Mouse (Mus musculus) kidney, adult 11 months (tissue): ENCODE data around the gene Ppp1r14b.
A peak's percentile ranks its signal among the peaks of the same experiment; 100 is the strongest.

ENCODE experiments used
- DNase-seq: peaks from one replicate; pipeline ENCODE4 v3.0.0; 2022

Gene Ppp1r14b

DNA sequence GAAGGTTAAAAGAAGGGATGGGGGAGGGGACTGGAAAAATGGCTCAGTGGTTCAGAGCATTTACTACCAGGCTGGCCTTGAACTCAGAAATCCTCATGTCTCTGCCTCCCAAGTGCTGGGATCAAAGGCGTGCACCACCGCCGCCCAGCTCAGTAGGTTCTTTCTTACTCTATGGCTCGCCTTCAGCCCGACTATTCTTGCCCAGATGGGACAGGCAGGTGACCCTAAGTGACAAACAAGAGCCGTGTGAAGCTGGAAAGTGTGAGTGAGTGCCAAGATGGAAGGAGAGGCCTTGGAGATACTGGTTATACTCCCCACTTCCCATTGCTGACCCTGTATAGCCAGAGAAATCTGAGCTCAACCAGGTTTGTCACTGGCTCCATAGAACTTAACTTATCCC, 31.1 kb upstream of the Ppp1r14b start:
- no peak for DNase-seq

GRCm38 (mm10) chr19:6947742-6948141, 27.0 kb upstream of the Ppp1r14b start:
- no peak for DNase-seq

DNA sequence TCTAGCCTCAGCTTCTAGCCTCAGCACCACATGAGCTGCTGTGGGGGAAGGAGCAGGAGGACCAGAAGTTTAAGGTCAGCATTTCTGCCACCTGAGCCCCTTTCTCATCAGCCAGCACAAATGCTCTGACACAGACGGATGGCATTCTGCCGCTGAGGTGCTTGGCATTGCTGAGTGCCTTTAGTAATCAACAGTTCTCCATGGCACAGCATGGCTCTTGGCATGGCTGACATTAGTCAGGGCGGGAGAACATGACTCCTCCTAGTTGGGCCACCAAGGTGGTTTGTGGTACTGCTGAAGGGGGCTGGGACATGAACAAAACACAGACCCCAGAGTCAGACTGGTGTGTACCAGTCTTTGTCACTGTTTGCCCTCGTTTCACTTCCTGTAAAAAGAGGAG, 26.6 kb upstream of the Ppp1r14b start:
- no peak for DNase-seq

GRCm38 (mm10) chr19:6949532-6949931, 25.2 kb upstream of the Ppp1r14b start:
- no peak for DNase-seq

DNA sequence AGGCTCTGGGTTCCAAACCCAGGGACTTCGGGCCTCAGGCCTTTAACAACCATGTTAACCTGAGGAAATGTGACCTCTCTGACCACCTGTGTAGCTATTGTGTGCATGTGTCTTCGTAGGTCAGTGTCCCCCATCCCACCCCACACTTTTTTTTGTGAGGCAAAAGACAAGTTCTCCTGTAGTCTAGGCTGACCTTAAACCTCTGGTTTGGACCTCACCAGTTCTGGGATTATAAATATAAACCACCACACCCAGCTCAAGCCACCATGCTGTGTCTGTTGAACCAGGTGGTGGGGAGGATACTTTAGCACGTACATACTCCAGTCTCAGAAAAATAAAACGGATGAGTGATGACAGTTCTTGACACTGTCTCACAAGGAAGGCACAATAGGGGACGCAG, 24.8 kb upstream of the Ppp1r14b start:
- DNase-seq, result no peak

DNA sequence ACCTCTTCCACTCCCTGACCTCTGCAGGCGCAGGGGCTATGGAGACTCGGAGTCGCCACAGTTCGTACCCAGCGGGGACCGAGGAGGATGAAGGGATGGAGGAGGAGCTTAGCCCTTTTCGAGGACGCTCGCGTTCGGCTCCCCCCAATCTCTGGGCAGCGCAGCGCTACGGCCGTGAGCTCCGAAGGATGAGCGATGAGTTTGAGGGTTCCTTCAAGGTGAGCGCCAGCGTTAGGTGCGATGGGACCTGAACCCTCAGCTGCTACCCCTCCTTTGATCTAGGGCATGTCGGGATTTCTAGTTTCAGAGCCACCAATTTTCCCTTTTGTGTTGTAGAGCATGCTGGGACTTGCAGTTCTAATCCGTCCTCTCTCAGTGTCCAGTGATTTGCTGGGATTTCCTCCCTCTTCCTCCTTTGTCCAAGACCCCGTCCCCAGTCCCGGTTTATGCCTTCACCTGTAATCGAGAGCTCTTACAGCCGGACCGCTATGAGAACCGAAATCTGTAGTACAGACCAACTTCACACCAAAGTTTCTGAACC, 24.1 kb upstream of the Ppp1r14b start:
- peak; percentile 71 for DNase-seq

DNA sequence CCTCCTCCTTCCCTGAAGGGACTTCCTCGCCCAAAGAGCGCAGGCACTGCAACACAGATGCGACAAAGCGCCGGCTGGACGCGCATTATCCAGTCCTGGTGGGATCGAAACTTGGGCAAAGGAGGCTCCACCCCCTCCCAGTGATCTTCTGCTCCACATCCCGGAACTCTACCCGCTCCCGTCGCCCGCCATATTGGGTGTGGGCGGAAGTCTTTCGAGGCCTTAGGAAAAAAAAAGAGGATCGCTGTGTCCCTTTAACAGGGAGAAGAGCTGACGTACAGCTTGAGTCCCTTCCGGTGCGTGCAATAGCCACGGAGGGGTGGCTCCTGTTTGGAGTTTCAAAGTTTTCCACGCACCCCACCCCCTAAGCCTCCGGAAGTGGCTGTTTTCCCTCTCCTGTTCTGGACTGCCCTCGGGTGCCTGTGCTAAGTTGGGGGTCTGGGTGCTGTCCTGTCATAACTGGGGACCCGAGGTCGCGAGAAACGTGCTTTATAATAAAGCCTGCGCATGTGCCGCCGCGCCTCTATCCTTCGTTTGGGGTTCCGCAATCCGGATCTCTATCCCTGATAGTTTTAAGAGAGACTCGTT, 23.3 kb upstream of the Ppp1r14b start:
- DNase-seq, result peak; percentile 98

GRCm38 (mm10) chr19:6951994-6952711, 22.6 kb upstream of the Ppp1r14b start:
- peak; percentile 92 for DNase-seq

DNA sequence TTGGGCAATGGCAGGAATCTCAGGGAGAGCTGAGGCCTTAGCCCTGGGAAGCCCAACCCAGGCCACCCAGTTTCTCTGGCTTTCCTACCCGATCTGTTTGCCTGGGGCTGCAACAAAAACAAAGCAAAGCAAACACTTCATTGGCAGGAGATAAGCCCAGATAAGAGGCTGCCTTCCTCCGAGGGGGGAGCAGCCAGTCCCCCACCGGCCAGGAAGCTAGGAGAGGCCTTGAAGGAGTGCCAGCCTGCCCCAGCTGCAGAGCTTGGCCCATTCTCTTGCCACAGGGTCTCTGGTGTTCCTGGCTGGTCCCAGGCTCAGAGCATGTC, 22.1 kb upstream of the Ppp1r14b start:
- DNase-seq, result peak; percentile 74

GRCm38 (mm10) chr19:6954046-6954445, 20.7 kb upstream of the Ppp1r14b start:
- peak; percentile 65 for DNase-seq

DNA sequence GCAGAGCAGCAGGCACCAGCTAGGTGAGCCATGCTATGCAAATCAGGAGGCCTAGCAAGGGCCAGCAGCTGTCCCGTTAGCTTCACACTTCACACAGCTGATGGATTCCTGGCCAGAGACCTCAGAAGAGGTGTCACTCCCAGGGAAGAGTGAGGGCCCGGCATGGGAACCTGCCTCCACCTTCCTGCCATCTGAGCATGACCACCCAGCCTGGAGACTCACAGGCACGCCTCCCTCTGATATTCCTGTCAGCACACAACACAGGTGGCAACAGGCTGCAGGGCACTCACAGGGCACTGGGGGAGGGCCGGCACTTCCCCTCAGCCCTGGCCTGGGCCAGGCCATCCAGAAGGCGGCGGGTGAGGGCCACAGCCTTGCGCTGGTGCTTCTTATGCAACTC, 19.3 kb upstream of the Ppp1r14b start:
- DNase-seq, result no peak

- no peak for DNase-seq
These were observed 18.3 kb upstream of the Ppp1r14b start for GRCm38 (mm10) chr19:6956461-6956860.

DNA sequence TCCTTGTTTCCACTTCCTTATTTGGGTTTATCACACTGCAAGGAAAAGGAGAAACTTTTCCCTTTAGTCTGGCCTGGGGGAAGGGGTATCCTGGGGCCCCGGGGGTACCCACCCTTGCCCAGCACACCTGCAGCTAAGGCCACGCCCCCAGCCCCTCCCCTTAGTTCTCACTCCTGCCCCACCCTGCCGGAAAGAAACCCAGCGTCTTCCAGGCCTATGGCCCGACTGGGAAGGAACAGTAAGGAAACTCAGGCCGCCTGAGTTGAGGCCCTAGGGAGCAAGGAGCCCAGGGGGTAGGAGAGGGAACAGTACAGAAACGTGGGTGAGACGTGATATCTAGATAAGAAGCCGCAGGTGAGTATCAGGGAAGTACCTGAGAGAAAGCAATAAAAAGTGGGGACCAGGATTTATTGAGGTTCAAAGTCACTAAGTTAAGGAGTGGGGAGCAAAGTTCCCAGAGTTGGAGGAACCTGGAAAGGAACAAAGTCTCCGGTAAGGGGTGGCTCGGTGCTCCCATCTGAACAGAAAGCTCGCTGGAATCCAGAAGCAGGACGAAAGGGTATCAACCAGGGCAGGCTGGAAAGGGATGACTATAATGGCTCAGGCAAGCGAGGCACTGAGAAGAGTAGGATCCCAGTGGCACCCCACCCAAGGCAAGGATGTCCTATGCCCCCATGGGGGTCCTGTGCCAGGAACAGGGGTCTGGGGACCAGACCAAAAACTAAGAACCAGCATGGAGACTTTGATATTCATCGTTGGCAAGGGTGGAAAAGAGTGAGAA, 6.1 kb upstream of the Ppp1r14b start:
- no peak for DNase-seq

- DNase-seq, result no peak
These were observed 5.5 kb upstream of the Ppp1r14b start for GRCm38 (mm10) chr19:6969291-6969664.

DNA sequence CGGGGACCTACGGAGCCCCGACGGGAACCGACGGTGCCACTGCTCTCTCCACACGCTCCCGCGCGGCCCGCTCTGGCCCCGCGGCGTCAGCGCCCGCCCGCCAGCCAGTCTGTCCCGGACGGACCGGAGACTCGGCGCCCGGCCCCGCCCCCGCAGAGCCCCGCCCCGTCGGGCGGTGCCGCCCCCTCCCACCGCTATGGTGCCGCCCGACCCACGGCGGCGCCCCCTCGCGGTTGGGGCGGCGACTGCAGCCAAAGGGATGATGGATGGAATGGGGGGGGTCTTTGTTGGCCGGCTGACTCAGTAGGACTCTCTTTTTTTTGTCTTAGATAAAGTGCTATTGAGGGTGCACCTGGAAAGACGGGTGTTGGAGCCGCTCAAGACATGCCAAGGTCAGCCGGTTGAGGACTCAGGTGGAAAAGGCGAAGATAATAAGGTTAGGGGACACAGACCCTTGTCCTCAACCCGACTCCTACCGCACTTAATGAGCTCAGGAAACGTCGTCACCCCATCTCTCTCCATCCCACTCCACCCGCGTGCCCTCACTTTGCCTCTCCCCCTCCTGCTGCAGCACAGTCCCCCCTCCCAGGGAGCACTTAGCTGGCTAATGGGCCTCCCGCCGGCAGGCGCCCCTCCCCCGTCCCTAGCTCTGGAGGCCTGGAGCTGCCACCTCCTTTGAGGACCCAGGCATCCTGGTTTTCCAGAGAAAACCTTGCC, 4.9 kb upstream of the Ppp1r14b start:
- DNase-seq, result peak; percentile 67

DNA sequence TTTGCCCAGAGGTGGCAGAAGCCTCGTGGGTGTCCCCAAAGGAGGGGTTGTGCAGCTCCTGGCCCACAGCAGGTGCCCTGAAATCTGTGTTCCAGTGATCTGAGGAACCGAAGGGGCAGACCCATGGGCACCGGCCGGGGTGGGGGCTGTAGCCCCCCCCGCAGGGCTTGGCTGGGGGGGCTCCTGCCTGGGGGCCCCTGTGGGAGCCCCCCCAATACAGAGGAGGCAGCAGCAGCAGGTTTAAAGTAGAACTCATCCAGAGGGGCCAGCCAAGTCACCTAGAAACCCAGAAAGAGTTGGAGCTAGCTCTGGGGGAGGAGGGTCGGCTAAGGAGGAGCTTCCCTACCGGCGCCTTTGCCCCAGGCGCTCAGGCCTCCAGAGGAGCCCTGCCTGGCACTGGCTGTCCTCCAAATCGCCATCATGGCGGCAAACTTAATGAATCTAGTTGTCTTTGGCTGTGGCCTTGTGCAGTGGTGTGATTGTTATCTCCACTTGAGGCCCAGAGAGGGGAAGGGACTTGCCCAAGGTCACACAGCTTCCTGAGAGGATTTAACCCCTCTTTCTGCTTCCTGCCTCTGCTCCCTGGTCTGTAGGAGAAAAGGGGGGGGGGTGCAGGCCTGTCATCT, 4.2 kb upstream of the Ppp1r14b start:
- DNase-seq, result peak; percentile 57

DNA sequence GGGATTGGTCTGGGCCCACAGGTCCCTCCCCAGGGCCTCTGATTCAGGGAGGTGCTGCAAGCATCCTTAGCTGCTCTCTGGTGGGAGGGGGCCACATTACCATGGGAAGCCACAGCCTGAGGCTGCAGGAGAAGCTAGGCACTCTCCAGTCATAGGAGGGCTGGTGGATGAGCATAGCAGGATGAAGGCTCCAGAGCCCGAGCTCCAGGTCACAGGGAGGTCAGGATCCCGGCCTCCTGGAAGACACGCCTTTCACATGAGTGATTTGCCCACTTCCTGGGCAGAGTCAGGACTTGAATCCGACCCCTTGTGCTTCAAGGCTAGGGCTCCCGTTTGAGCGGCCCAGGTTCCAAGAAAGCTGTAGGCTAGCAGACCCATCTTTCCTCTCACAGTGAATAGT, 3.1 kb upstream of the Ppp1r14b start:
- DNase-seq, result no peak

GRCm38 (mm10) chr19:6972247-6972917, 2.4 kb upstream of the Ppp1r14b start:
- DNase-seq, result no peak

DNA sequence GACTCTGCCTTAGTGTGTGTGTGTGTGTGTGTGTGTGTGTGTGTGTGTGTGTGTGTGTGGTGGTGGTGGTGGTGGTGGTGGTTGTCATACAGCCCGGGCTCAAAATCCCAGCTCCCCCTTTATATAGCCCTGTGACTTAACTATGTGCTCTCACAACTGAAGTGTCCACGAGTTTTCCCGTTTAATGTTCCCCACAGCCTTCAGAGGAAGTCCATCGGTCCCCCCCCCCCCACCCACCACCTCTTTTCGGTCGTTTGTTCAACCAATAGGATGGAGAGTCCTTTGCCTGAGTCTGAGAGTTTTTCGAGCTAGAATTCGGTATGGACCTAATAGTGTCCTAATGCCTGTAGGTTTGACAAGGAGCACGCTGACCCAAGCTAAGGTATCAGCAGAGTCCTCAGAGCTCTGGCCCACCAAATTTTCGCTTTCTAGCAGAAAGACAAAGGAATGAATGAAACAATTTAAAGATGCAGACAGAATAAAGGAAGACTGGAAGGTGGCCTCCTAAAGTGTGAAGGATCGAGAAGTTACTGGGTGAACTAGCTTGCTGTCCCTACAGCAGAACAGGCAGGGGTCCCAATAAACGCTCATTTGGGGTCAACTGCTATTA, 1.1 kb upstream of the Ppp1r14b start:
- DNase-seq, result no peak

DNA sequence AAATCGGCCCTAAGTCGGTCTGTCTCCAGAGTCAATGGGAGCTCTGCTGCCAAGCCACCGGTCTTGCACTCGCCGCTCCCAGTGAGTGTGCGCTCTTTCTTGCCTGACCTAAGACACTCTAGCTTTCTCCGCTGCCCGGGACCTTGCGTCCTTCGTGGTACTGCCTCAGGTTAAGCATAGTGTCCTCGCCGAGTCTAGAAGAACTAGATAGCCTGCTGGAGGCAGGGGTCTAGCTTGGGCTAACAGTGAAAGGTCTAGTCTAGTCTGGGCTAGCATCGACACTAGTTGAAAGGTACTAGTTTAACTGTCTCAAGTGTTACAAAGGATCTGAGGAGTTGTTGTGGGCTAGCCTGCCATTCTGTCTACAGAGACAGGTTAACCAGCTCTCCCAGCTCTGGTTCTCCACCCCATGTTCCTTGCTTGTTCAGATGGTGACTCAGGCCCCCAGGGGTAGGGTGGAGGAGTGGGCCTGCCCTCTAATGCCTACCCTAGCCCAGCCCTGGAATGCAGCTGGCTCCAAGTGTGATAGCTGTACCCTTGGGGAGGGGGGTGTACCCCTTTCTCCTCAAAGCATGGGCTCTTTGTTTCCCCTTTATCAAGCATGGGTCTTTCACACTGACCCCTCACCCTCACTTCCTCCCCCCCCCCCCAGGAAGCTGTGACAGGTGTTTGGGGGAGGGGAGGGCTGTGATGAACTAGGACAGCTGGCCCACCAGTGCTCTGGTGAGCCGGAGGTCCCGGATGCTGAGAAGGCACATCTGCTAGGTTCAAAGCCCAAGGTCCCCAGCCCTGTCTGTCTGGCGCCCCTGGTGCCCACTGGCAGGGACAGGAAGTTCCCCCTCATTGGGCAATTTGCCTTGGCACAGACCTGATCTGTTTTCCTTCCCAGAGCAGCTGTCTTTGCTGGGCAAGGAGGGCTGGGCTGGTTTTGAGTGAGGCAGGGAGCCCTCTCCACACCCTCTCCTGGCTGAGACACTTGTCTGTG, 1.1 kb downstream of the Ppp1r14b start, which contains the start of gene Plcb3:
Gene Plcb3 (minus strand): TSS at position 934 of the 985 bp plus-strand sequence.
- DNase-seq, result peak; percentile 61
